Mouse (Mus musculus) heart, embryonic 15.5 days (tissue): ENCODE data around the gene Cep112. TPM values are rescaled to one million over a fixed set of nuclear protein-coding genes. Genes with fewer than 3 reads are reported as not detected.

Experiments
- ATAC-seq: fragments of 200-750 bp; cut with Nextera tagmentation; replicated peaks from 2 replicates; pipeline ENCODE4 v1.8.0; 2017; ENCODE audit warnings: low read depth, moderate TSS enrichment; ENCODE audit not compliant: insufficient number of reproducible peaks, insufficient read depth, low FRiP score
- H3K27ac ChIP-seq: fragments of 300-500 bp; sonication (generic); 2 replicates; pipeline ENCODE4 v1.5.1; 2015; ENCODE audit warnings: mild to moderate bottlenecking, inconsistent platforms
- H3K27me3 ChIP-seq: fragments of 300-500 bp; sonication (generic); 2 replicates; pipeline ENCODE4 v1.6.1; 2015; ENCODE audit warnings: inconsistent platforms
- H3K36me3 ChIP-seq: fragments of 300-500 bp; sonication (generic); 2 replicates; pipeline ENCODE4 v1.6.1; 2015; ENCODE audit warnings: mild to moderate bottlenecking, inconsistent platforms
- H3K4me1 ChIP-seq: fragments of 300-500 bp; sonication (generic); replicated peaks from 2 replicates; pipeline ENCODE4 v1.6.1; 2015; ENCODE audit warnings: inconsistent platforms
- H3K4me2 ChIP-seq: fragments of 300-500 bp; sonication (generic); 2 replicates; pipeline ENCODE4 v1.6.1; 2015; ENCODE audit warnings: inconsistent platforms, mild to moderate bottlenecking, moderate library complexity
- H3K4me3 ChIP-seq: fragments of 300-500 bp; sonication (generic); 2 replicates; pipeline ENCODE4 v1.5.1; 2015; ENCODE audit warnings: mild to moderate bottlenecking, inconsistent platforms
- H3K9ac ChIP-seq: fragments of 300-500 bp; sonication (generic); 2 replicates; pipeline ENCODE4 v1.6.1; 2015; ENCODE audit warnings: mild to moderate bottlenecking, inconsistent platforms
- H3K9me3 ChIP-seq: fragments of 300-500 bp; sonication (generic); replicated peaks from 2 replicates; pipeline ENCODE4 v1.6.1; 2016; ENCODE audit warnings: inconsistent platforms
- WGBS: fragments of 180-500 bp; shearing (Covaris S2); methylation state at CpG from one replicate; pipeline ENCODE4 v1.1.7; 2015; ENCODE audit warnings: mixed read lengths; 5-methylcytosine and 5-hydroxymethylcytosine counted together
- polyA plus RNA-seq: library from polyadenylated mRNA; unstranded; fragments of >200 nt; fragmentation: Nextera tagmentation; extraction: Ambion mirVana; gene quantifications from 2 replicates; pipeline ENCODE4 v1.2.1, GENCODE M21; 2015

Gene Cep112
- 8.1 and 10.2 TPM in 2 replicates for polyA plus RNA-seq

GRCm38 (mm10) chr11:108424889-108425591 lies at the start of gene Cep112:
Cep112 (plus strand) TSS chr11:108425192.
- no peaks in the 10 kb centered on the region for H3K27me3 ChIP-seq
- peak; percentile 97 for ATAC-seq
- no peaks in the 10 kb centered on the region for H3K36me3 ChIP-seq
- peak within 1 kb of the TSS; percentile 84 for H3K9ac ChIP-seq
- H3K4me1 ChIP-seq: peaks cover 5% of the 10 kb centered on the region; the same call in 1 of the 2 replicates
- peak within 1 kb of the TSS; percentile 86 for H3K4me2 ChIP-seq
- H3K27ac ChIP-seq: peak within 1 kb of the TSS; percentile 54
- under 1% methylated on average over 61 of the region's 61 CpGs for WGBS
- no peaks in the 10 kb centered on the region for H3K9me3 ChIP-seq
- H3K4me3 ChIP-seq: peak within 1 kb of the TSS; percentile 80

- H3K4me3 ChIP-seq: no peak overlapping the region
- peaks cover under 1% of the 10 kb centered on the region for H3K4me1 ChIP-seq
- no peak overlapping the region for H3K9ac ChIP-seq
- no peaks in the 10 kb centered on the region for H3K9me3 ChIP-seq
- ATAC-seq: no peak
- H3K36me3 ChIP-seq: no peaks in the 10 kb centered on the region
- H3K4me2 ChIP-seq: no peak overlapping the region
- no peak overlapping the region for H3K27ac ChIP-seq
- H3K27me3 ChIP-seq: no peaks in the 10 kb centered on the region
- 91% methylated on average over 7 of the region's 7 CpGs for WGBS
Observed at GRCm38 (mm10) chr11:108376815-108377214, 48.2 kb upstream of the Cep112 start.

- H3K4me1 ChIP-seq: no peaks in the 10 kb centered on the region; the same call in 1 of the 2 replicates
- peak overlapping the region; percentile 20; the same call in 1 of the 2 replicates for H3K4me2 ChIP-seq
- H3K9ac ChIP-seq: no peak overlapping the region
- ATAC-seq: peak; percentile 58; the same call in 1 of the 2 replicates
- H3K36me3 ChIP-seq: no peaks in the 10 kb centered on the region
- H3K27me3 ChIP-seq: no peaks in the 10 kb centered on the region
- H3K4me3 ChIP-seq: no peak overlapping the region
- WGBS: 39% methylated on average over 19 of the region's 19 CpGs
- no peaks in the 10 kb centered on the region for H3K9me3 ChIP-seq
- no peak overlapping the region for H3K27ac ChIP-seq
Observed at GRCm38 (mm10) chr11:108377680-108378362, 47.2 kb upstream of the Cep112 start.

GRCm38 (mm10) chr11:108378363-108378751 lies 46.6 kb upstream of the Cep112 start:
- H3K9ac ChIP-seq: no peak overlapping the region
- no peak overlapping the region for H3K4me3 ChIP-seq
- H3K36me3 ChIP-seq: no peaks in the 10 kb centered on the region
- no peak overlapping the region for H3K27ac ChIP-seq
- no peaks in the 10 kb centered on the region for H3K27me3 ChIP-seq
- 65% methylated on average over 4 of the region's 4 CpGs for WGBS
- no peaks in the 10 kb centered on the region; the same call in 1 of the 2 replicates for H3K4me1 ChIP-seq
- no peak for ATAC-seq
- no peak overlapping the region for H3K4me2 ChIP-seq
- no peaks in the 10 kb centered on the region for H3K9me3 ChIP-seq

GRCm38 (mm10) chr11:108382664-108383063 lies 42.3 kb upstream of the Cep112 start:
- no peak for ATAC-seq

GRCm38 (mm10) chr11:108384920-108385665 lies 39.9 kb upstream of the Cep112 start:
- WGBS: 59% methylated on average over 4 of the region's 4 CpGs
- no peak for ATAC-seq

More at GRCm38 (mm10) chr11:108382664-108383063, 42.3 kb upstream of the Cep112 start:
- Histone ChIP-seq H3K9me3 (no peaks in the 10 kb centered on the region), H3K4me3 (no peak overlapping the region), H3K9ac (no peak overlapping the region), H3K36me3 (no peaks in the 10 kb centered on the region), H3K4me2 (no peak overlapping the region), H3K27me3 (no peaks in the 10 kb centered on the region), H3K4me1 (peaks cover 3% of the 10 kb centered on the region; the same call in 1 of the 2 replicates), H3K27ac (no peak overlapping the region)
- 76% methylated on average over 3 of the region's 3 CpGs for WGBS

GRCm38 (mm10) chr11:108385666-108386024 lies 39.3 kb upstream of the Cep112 start:
- H3K4me3 ChIP-seq: no peak overlapping the region
- no peak for ATAC-seq
- no peak overlapping the region for H3K4me2 ChIP-seq
- no peak overlapping the region for H3K27ac ChIP-seq
- no peaks in the 10 kb centered on the region for H3K27me3 ChIP-seq
- 88% methylated on average over 1 of the region's 1 CpGs for WGBS
- H3K9ac ChIP-seq: no peak overlapping the region
- H3K4me1 ChIP-seq: 0 out of 2 replicates have a peak, but pooled peaks cover 3% of the 10 kb centered on the region
- H3K9me3 ChIP-seq: no peaks in the 10 kb centered on the region
- no peaks in the 10 kb centered on the region for H3K36me3 ChIP-seq

More at GRCm38 (mm10) chr11:108384920-108385665, 39.9 kb upstream of the Cep112 start:
- Histone ChIP-seq H3K36me3 (no peaks in the 10 kb centered on the region), H3K9ac (no peak overlapping the region), H3K9me3 (no peaks in the 10 kb centered on the region), H3K27me3 (no peaks in the 10 kb centered on the region), H3K4me3 (no peak overlapping the region), H3K4me1 (0 out of 2 replicates have a peak, but pooled peaks cover 3% of the 10 kb centered on the region), H3K27ac (no peak overlapping the region), H3K4me2 (no peak overlapping the region)

GRCm38 (mm10) chr11:108395061-108395460 lies 29.9 kb upstream of the Cep112 start:
- Histone ChIP-seq H3K4me3 (no peak overlapping the region), H3K27ac (no peak overlapping the region), H3K9me3 (no peaks in the 10 kb centered on the region), H3K9ac (no peak overlapping the region), H3K36me3 (no peaks in the 10 kb centered on the region), H3K4me2 (no peak overlapping the region), H3K27me3 (no peaks in the 10 kb centered on the region), H3K4me1 (no peaks in the 10 kb centered on the region)
- WGBS: 93% methylated on average over 9 of the region's 9 CpGs
- no peak for ATAC-seq

- no peaks in the 10 kb centered on the region for H3K9me3 ChIP-seq
- H3K36me3 ChIP-seq: no peaks in the 10 kb centered on the region
- ATAC-seq: no peak
- no peak overlapping the region for H3K4me2 ChIP-seq
- WGBS: 79% methylated on average over 7 of the region's 7 CpGs
- H3K27me3 ChIP-seq: no peaks in the 10 kb centered on the region
- H3K27ac ChIP-seq: no peak overlapping the region
- no peak overlapping the region for H3K4me3 ChIP-seq
- no peak overlapping the region for H3K9ac ChIP-seq
- no peaks in the 10 kb centered on the region for H3K4me1 ChIP-seq
Observed at GRCm38 (mm10) chr11:108396076-108396829, 28.7 kb upstream of the Cep112 start.

GRCm38 (mm10) chr11:108409876-108410644 lies 14.9 kb upstream of the Cep112 start:
- H3K4me3 ChIP-seq: no peak overlapping the region
- H3K9me3 ChIP-seq: no peaks in the 10 kb centered on the region
- WGBS: 70% methylated on average over 8 of the region's 9 CpGs
- H3K9ac ChIP-seq: no peak overlapping the region
- no peaks in the 10 kb centered on the region for H3K27me3 ChIP-seq
- H3K4me2 ChIP-seq: no peak overlapping the region
- H3K27ac ChIP-seq: no peak overlapping the region
- no peak for ATAC-seq
- no peaks in the 10 kb centered on the region for H3K36me3 ChIP-seq
- H3K4me1 ChIP-seq: no peaks in the 10 kb centered on the region
